Comparison of ENCODE assay signal across 8 mouse cellular contexts in genomic region chr6:54680891-54681745, GRCm38 (mm10). TPM values are rescaled to one million over a fixed set of nuclear protein-coding genes. Genes with fewer than 3 reads are reported as not detected.
DNase-seq lines count a peak whose midpoint lies in the region; ATAC-seq and TF ChIP-seq lines count a peak whose summit lies in the region.

Gene Mturn, plus strand, starts transcription at chr6:54681624.

- TF ChIP-seq CTCF in Patski (IDR thresholded peaks at IDR 0.05): no peak

- peak within 1 kb of the TSS; percentile 73 for H3K4me2 ChIP-seq in hindbrain, embryonic 14.5 days (replicated peaks)

- POLR2A ChIA-PET in Patski (lab: Charles Lee): no interaction called here

- no peaks in the 10 kb centered on the region; the same call in 1 of the 2 replicates for H3K36me3 ChIP-seq in hindbrain, embryonic 14.5 days (replicated peaks; ENCODE audit: control insufficient read depth, insufficient read depth)

- H3K4me1 ChIP-seq in hindbrain, embryonic 14.5 days (replicated peaks; ENCODE audit: control insufficient read depth, insufficient read depth, low read length): peaks cover 11% of the 10 kb centered on the region

- H3K27ac ChIP-seq in hindbrain, embryonic 14.5 days: peak within 1 kb of the TSS; percentile 76

- CTCF ChIA-PET in Patski (lab: Charles Lee): no interaction called here

- H3K9ac ChIP-seq in hindbrain, embryonic 14.5 days: peak within 1 kb of the TSS; percentile 75

- H3K27me3 ChIP-seq in Patski: peaks cover 11% of the 10 kb centered on the region
- no peaks in the 10 kb centered on the region for H3K27me3 ChIP-seq in hindbrain, embryonic 14.5 days (ENCODE audit: control insufficient read depth, insufficient read depth, low read length)

- in situ Hi-C loops in Patski (cut with MboI; ENCODE audit: low pct_unique_long_range_greater_than_20kb): no loop called here

- no peak for DNase-seq in Patski (ENCODE audit: low read depth, low spot score)
- DNase-seq in cerebellum, postnatal 14 days: peak; percentile 99
- peak; percentile 90 to 96 for DNase-seq in frontal cortex, postnatal 25 days (ENCODE audit: low spot score in 2 of 2)
- DNase-seq in hindbrain, embryonic 14.5 days (ENCODE audit: low spot score): peak; percentile 97
- peak; percentile 94 for DNase-seq in left cerebral cortex, adult 11 months (ENCODE audit: low spot score)
- DNase-seq in lung, postnatal 4 days: peak; percentile 98
- peak; percentile 90 for DNase-seq in retina, postnatal 7 days (ENCODE audit: low read depth, low spot score)
- DNase-seq in urinary bladder, adult 2 months (ENCODE audit: low spot score): peak; percentile 99

- 3% methylated on average over 48 of the region's 48 CpGs for WGBS in hindbrain, embryonic 14.5 days

- peak; percentile 80 for ATAC-seq in Patski
- peak; percentile 95 for ATAC-seq in hindbrain, embryonic 14.5 days (ENCODE audit: low FRiP score)

- peak within 1 kb of the TSS; percentile 66 for H3K4me3 ChIP-seq in hindbrain, embryonic 14.5 days (replicated peaks; ENCODE audit: low read length)

- no peaks in the 10 kb centered on the region for H3K9me3 ChIP-seq in hindbrain, embryonic 14.5 days (ENCODE audit: control insufficient read depth, low read length)

RNA-seq across cellular contexts. Expression of gene Mturn, which starts in this region (rescaled TPM):
- 3.6 TPM for polyA plus RNA-seq in Patski (2021)
- 101 and 123 TPM in 2 replicates for polyA plus RNA-seq in hindbrain, embryonic 14.5 days (2014; fragmentation: Nextera tagmentation; extraction: Ambion mirVana)
- 18.2 and 22.2 TPM in 2 replicates for polyA plus RNA-seq in urinary bladder, adult 2 months (2012; rRNA removed)
